Mouse (Mus musculus): ENCODE data around the gene Cubn.

DNA sequence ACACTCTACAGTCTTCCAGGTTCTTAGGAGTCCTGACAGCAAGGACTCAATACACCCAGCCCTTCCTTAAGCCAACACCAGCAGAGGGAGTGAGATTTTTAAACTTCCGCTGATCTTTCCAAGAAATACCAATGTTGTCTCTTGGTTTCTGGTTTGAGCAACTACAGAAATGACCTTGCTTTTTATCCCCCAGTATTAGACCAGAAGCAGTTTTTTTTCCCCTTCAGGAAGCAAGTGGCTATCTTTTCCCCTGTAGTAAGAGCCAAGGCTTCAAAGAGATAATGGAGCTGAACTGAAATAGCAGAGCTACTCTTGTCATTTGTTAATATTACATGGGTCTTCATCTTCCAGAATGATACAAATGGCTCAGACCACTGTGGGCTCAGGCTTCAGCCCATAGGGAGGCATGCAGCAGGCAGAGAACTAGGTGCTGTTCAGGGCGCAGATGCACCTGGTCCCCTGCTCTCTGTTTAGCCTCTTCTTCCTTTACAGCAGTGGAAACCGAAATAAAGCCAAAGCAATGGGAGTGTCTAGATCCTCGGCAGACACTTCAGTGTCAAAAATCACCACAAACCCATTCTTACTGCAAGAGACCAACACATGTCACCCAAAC lies 222.8 kb downstream of the Cubn start:
- TF ChIP-seq POLR2AphosphoS2 (IDR thresholded peaks at IDR 0.05; ENCODE audit: insufficient read length, low read depth) (no peak), POLR2A (IDR thresholded peaks at IDR 0.05; ENCODE audit: insufficient read length, low read depth) (no peak), CEBPB (IDR thresholded peaks at IDR 0.05; ENCODE audit: insufficient read depth, poor library complexity, severe bottlenecking) (no peak), USF1 (IDR thresholded peaks at IDR 0.05; ENCODE audit: low read depth) (no peak), MAX (IDR thresholded peaks at IDR 0.05; ENCODE audit: low read depth) (no peak), TCF3 (IDR thresholded peaks at IDR 0.05; ENCODE audit: insufficient read length, low read depth) (no peak), TCF12 (IDR thresholded peaks at IDR 0.05; ENCODE audit: insufficient read depth, poor library complexity, severe bottlenecking) (no peak), E2F4 (IDR thresholded peaks at IDR 0.05; ENCODE audit: insufficient read depth) (no peak), SRF (IDR thresholded peaks at IDR 0.05; ENCODE audit: control insufficient read depth, insufficient read length, low read depth) (no peak)
